Mouse (Mus musculus) testis, postnatal 14 days (tissue): ENCODE data around the gene Ufd1.
"Not testable (repeated sequence)": the region's sequence is repeated elsewhere in the genome, so short reads cannot be mapped to it uniquely, and the experiment has no call there.

Experiments used
- DNase-seq: peaks from one replicate; pipeline ENCODE4 v3.0.0; 2021; ENCODE audit warnings: low spot score

Ufd1 gene

DNA sequence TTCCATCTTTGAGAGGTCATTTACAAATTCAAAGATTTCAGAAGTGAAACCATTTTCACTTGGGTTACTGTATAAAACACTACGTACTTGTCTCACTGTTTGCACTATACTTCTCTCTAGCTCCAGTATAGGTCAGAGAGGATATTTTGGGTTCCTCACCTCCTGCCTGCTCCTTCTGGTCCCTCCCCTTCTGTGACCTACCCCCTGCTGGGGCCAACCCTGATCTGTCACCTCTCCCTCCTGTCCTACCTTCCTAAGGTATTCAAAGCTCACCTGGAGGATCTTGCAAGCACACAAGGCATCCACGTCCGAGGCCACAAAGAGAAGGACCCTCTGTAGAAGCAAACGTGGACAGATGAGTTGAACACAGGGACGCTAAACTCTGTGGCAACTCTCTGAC is 547 bp upstream of the Ufd1 start:
- DNase-seq = no peak

GRCm38 (mm10) chr16:18812385-18812910 is 869 bp downstream of the Ufd1 start:
- DNase-seq = no peak

- no peak for DNase-seq
Measured at GRCm38 (mm10) chr16:18822356-18822755, 10.8 kb downstream of the Ufd1 start.

GRCm38 (mm10) chr16:18822925-18823324 is 11.3 kb downstream of the Ufd1 start:
- no peak for DNase-seq

- no peak for DNase-seq
Measured at GRCm38 (mm10) chr16:18828630-18829029, 17.1 kb downstream of the Ufd1 start.

DNA sequence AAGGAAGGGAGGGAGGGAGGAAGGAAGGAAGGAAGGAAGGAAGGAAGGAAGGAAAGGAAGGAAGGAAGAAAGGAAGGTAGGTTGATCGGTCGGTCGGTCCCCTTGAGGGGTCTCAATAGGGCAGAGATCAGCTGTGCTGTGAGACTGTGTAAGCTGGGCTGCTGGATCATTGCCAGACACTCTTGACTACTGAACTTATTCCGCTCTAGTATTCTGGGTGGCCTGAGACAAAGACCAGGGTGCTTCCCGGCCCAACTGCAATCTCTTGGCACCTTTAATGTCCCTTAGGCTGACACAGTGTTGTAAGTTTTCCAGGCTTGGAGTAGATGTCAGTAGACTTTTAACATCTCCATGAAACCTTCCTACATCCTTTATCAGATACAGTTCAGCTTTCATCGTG is 17.5 kb downstream of the Ufd1 start:
- DNase-seq = no peak

DNA sequence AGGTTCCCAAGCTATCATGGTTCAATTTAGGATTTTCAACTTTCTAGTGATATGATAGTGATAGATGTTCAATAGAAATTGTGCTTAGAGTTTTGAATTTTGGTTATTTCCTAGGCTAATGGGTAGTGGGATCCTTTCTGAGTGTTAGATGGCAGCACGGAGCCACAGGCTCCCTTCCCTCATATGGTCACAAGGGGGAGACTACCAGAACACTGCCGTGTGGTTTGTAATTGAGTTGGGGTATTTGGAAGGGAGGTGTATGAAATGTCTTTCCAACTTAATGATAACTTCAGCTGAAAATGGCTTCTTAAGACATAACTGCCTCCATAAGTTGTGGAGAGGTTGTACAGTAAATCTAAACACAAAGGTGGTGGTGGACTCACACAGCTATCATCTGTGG is 21.9 kb downstream of the Ufd1 start:
- no peak for DNase-seq

- no peak for DNase-seq
Measured at GRCm38 (mm10) chr16:18836073-18836467, 24.5 kb downstream of the Ufd1 start.

DNA sequence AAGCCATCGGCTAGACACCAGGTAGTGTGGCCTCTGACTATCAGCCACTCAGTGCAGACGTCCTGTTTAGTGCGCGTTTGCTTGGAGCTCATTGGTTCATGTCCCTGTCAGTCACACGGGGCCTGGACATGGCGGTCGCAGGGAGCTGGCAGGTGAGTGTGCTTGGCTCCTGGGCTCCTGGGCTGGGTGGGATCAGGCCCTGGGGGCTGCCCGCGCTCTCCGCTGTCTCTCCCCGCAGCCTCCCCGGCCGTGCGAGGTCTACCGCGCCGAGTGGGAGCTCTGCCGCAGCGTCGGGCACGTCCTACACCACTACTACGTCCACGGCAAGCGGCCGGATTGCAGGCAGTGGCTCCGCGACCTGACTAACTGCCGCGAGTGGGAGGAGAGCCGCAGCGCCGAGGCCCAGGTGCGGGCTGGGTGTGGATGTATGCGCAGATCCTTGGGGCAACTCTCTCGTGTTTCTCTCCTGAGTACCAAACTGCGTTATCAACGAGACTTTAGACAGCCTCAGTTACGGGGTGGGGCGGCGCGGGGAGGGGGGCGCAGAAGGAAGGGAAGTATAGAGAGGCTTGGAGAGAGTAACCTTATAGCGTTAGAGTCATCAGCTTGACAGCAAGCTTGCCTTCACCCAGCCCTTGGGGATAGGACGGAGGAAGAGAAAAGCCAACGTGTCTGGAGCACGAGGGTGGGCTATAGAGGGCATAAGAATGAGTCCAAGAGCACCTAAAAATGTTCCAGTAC is 25.1 kb downstream of the Ufd1 start, which contains the start of the genes 2510002D24Rik and Gm28539:
2510002D24Rik (plus strand) TSS at position 111 of the 741 bp plus-strand sequence.
Gm28539 (plus strand) TSS at position 117 of the 741 bp plus-strand sequence.
- DNase-seq = peak; percentile 95

DNA sequence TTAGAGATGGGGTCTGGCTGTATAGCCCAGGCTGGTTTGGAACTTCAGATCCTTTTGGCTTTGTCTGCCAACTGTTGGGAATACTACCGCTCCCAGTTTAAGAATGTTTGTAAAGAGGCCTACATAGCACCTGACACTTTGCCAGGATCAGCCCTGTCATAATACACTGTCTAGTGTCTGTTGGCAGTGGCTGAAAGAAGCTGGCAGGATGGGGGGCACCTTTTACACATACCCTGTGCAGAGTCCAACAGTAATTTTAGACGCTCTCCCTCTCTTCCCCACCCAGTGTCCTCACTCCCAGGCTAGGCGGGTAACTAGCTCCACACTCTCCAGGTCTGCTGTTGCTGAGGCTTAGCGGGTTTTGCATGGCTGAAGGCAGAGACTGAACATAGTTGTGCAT is 26.8 kb downstream of the Ufd1 start:
- DNase-seq = no peak

- no peak for DNase-seq
Measured at GRCm38 (mm10) chr16:18846301-18846820, 34.8 kb downstream of the Ufd1 start.

DNA sequence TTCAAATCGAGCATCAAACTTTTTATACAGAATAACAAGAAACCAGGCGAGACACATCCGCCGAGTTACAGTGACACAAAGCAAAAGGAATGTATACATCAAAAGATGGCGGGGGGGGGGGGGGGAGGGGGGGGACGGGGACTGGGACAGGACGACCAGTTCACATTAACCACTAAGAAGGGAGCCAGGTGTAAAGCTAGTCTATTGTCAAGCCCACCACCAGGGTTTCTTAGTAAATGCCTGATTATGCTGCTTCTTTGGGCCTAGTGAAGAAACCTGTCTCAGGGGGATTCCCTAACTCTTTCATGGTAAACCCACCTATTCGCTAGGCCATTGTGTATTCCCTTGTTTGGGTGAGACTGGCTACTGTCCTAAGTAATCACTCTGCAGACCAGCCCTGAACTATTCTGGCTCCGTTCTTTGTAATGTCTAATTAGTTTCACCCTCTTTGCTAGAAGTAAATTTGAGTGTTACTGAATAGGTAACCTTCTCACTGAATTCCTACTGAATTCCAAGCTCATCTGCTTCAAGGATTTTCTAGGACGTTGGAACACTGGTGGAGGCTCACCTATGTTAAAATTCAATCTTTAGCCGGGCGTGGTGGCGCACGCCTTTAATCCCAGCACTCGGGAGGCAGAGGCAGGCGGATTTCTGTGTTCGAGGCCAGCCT is 38.1 kb downstream of the Ufd1 start:
- DNase-seq = not testable (repeated sequence)

DNA sequence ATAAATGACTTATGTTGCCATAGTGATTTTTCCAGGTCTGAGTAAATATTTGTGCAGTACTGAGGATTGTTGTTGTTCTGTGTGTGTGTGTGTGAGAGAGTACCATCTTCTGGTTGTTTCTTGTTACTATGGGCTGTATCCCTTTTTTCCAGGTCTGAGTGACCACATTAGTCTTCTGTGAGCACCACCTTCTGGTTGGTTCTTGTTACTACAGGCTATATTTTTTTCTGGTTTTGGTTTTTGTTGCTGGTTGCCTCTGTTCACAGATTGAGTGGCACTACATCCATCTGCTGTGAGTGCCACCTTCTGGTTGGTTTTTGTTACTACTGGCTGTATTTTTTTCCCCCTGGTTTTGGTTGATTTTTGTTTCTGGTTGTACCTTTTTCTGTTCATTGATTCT is 47.0 kb downstream of the Ufd1 start:
- no peak for DNase-seq

DNA sequence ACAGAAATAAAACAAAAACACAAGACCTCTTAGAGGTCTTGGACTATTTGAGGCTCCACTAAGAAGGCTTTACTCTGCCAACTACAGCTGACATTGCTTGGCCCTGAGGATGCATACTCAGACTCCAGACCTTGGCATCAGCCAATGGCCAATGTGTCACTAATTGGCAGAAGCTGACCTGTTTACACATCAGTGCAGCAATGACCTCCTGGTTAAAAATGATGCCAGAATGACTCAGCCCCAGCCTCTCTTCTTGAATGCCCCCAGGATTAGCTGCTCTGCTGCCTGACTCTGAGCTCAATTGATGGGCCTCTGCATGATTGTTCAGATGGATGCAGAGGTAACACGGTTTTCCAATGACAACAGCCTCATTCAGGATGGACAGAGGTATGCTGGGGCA is 48.6 kb downstream of the Ufd1 start:
- no peak for DNase-seq

DNA sequence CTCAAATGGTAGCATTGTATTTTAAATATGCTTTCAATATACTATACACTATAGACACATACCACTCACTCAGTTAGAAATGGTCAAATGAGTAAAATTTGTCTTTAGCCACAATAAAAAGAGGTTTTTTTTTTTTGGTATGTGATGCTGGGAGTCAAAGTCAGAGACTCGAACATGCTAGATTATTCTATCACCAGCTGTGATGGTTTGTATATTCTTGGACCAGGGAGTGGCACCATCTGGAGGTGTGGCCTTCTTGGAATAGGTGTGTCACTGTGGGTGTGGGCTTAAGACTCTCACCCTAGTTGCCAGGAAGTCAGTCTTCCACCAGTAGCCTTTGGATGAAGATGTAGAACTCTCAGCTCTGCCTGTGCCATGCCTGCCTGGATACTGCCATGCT is 58.9 kb downstream of the Ufd1 start:
- DNase-seq = not testable (repeated sequence)

DNA sequence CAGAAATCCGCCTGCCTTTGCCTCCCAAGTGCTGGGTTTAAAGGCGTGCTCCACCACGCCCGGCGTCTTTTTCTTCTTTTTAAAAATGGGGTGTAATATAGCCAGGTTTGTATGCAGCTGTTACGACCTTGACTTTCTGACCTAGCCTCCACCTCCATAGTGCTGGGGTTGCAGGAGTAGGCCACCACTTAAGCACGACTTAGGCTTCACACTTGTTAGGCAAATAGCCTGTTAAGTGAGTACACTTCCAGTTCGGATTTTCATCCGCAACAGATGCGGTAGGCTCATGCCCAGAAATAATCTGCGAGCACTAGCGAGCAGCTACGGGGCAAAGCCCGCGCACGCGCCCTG is 64.5 kb downstream of the Ufd1 start:
- no peak for DNase-seq

GRCm38 (mm10) chr16:18876442-18877308 is 65.1 kb downstream of the Ufd1 start, which contains the start of the genes Mrpl40 and Hira:
Gene Mrpl40 (minus strand): TSS chr16:18876862.
Gene Hira (plus strand): TSS chr16:18877037.
- DNase-seq = peak; percentile 94

DNA sequence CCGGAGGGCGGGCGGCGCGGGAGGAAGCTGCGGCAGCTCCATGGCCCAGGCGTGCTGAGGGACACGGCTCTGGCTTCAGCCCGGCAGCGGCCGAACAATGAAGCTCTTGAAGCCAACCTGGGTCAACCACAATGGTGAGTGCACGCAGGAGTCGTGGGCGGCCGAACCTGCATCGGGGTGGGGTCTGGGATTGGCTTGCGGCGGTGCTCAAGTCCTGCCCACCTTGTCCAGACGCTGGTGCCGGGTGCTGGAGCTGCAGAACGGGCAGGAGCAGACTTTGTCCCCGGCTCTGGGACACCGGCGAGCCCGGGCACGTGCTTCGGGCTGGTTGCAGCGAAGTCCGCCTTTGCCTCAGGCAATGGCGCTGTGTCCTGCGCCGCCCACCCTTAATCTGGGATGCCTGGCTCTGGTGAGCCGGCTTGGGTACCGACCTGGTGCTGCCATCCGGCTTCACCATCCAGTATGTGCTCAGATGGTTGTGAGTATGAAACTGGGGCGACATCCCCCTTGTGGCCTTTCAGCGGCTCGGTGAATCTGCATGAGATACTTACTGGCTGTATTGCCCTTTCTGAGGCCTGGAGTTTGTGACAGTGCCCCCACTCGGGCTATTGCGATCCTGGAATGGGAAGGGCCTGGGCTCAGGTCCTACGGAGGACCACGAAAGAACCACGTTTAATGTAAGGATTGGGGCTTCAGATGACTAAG is 66.0 kb downstream of the Ufd1 start:
- DNase-seq = peak; percentile 73

GRCm38 (mm10) chr16:18878091-18878720 is 66.6 kb downstream of the Ufd1 start:
- DNase-seq = no peak

GRCm38 (mm10) chr16:18884044-18884443 is 72.5 kb downstream of the Ufd1 start:
- no peak for DNase-seq
